Mouse (Mus musculus): ENCODE results near the gene Faah.

GRCm38 (mm10) chr4:116000671-116001070 lies 17.1 kb downstream of the Faah start:
- TF ChIP-seq UBTF (IDR thresholded peaks at IDR 0.05; ENCODE audit: borderline replicate concordance, insufficient read depth, low read depth, low read length) = no peak
- TF ChIP-seq MEF2A (IDR thresholded peaks at IDR 0.05; ENCODE audit: extremely low read depth, insufficient replicate concordance, low read depth, low read length, poor library complexity, severe bottlenecking) = no peak
- TF ChIP-seq CTCF (IDR thresholded peaks at IDR 0.05 in 2 of 3, conservative IDR thresholded peaks at IDR 0.05 in 1 of 3; ENCODE audit: control insufficient read depth in 1 of 3, insufficient read depth in 1 of 3, low read depth in 2 of 3, low read length in 3 of 3, poor library complexity in 1 of 3, severe bottlenecking in 1 of 3) = no peak
- TF ChIP-seq POLR2A (IDR thresholded peaks at IDR 0.05; ENCODE audit: control insufficient read depth in 1 of 2, insufficient read depth in 1 of 2, low read depth in 1 of 2, low read length in 2 of 2, poor library complexity in 1 of 2) = no peak
- TF ChIP-seq SMC3 (IDR thresholded peaks at IDR 0.05; ENCODE audit: low read depth, low read length) = no peak
- no peak for TF ChIP-seq HCFC1 (IDR thresholded peaks at IDR 0.05; ENCODE audit: low read depth, low read length)
